Mouse (Mus musculus): ENCODE data around the gene Gramd1b.

Gene Gramd1b

DNA sequence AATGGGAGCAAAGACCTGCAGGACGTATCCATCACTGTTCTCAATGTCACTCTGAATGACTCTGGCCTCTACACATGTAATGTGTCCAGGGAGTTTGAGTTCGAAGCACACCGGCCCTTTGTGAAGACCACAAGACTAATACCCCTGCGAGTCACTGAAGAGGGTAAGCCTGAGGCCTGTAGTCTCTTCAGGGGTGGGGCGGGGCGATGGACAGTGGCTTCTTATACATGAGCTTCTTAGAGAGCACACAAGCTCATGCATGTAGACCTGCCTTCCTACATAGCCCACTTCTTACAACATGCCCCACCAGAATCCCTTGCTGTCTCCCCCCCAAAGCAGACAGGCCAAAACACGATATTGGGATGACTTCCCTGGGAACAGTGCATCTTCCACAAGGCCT lies 251.7 kb downstream of the Gramd1b start:
- in situ Hi-C loops (cut with MboI; ENCODE audit: low sequenced_read_pairs), result no loop called here

DNA sequence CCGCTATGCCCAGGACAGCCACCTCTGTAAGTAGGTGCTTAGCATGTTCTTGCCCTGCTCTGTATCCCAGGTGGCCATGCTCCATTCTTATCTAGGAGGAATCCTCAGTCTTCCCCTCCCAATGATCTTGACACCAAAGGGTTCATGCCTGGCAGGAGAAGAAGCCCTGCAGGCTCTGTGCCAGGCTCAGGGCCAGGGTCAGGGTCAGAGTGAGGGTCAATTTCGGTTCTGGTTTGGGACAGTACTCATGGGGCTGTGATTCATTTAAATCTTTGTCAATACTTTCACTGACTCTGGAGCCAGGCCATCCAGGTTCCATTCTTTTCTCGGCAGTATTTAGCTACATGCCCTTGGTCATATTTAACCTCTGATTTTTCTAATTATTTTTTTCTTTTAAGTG lies 253.5 kb downstream of the Gramd1b start:
- in situ Hi-C loops (cut with MboI; ENCODE audit: low sequenced_read_pairs), result no loop called here

DNA sequence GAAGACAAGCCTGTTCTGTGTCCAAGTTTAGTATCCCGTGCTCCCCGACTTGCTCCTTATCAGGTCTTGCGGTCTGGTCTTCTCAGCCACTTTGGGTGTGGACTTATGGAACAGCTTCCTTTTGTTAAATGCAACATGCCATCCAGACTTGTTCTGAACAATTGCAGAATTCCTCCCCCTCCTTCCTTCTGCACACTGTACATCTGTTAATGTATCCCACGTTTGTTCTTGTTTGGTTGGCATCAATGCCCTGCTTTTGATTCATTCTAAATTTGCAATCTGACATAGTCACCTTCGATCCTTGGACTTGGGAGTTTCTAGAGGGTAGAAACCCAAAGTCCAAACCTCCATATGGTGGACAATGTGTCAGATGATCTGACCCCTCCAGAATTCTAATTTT lies 255.3 kb downstream of the Gramd1b start:
- in situ Hi-C loops (cut with MboI; ENCODE audit: low sequenced_read_pairs), result no loop called here

DNA sequence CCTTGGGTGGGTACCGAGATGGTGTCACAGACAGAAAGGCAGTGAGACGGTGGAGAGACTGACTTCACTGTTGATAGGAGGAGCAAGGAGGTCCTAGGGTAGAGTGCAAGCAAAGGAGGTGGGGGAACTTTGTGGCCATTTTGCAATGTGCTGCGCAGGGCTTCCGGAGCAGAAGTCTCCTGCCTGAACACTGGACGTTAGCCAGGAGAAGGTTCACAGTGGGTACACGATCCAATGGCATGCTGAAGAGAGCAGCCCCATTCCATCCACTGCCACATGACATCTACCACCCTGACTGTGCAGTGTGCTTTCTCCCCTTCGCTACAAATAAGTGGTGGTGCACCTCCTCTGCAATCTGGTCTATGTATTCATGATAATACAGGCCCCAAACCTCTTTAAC lies 258.4 kb downstream of the Gramd1b start:
- in situ Hi-C loops (cut with MboI; ENCODE audit: low sequenced_read_pairs), result no loop called here

DNA sequence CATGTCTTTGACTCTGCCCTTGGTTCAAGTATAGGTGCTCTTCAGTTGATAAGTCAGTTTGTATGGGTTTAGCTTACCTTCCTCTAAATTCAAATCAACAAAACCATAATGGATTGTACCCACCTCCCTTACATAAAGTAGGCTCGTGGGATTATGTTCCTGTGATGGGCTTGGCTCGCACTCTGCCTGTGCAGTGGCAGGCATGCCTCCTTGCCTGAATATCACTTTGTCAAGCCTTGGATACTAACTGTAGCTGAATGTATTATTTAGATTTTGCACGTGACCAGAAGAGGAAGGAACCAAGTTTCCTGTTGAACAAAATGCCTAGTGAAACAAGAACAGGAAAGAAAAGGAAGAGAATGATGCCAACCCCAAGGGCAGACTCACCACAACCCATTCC lies 260.1 kb downstream of the Gramd1b start:
- in situ Hi-C loops (cut with MboI; ENCODE audit: low sequenced_read_pairs), result no loop called here

DNA sequence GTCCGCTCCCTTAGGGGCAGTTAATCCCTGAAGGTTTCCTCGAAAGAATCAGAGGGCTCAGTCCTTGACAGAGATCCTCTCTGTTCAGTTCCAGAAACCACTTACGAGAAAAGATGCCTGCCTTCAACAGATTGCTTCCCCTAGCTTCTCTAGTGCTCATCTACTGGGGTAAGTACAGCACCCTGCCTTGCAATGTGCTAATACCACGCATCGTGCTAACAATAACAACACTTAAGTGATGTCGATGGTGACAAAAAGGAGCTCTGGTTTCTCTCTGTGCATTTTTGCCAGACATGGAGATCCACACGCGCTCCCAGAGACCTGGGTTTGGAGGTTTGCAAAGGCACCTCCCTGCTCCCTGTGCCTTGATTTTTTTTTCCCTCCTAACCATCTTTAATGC lies 261.3 kb downstream of the Gramd1b start:
- in situ Hi-C loops (cut with MboI; ENCODE audit: low sequenced_read_pairs), result no loop called here

DNA sequence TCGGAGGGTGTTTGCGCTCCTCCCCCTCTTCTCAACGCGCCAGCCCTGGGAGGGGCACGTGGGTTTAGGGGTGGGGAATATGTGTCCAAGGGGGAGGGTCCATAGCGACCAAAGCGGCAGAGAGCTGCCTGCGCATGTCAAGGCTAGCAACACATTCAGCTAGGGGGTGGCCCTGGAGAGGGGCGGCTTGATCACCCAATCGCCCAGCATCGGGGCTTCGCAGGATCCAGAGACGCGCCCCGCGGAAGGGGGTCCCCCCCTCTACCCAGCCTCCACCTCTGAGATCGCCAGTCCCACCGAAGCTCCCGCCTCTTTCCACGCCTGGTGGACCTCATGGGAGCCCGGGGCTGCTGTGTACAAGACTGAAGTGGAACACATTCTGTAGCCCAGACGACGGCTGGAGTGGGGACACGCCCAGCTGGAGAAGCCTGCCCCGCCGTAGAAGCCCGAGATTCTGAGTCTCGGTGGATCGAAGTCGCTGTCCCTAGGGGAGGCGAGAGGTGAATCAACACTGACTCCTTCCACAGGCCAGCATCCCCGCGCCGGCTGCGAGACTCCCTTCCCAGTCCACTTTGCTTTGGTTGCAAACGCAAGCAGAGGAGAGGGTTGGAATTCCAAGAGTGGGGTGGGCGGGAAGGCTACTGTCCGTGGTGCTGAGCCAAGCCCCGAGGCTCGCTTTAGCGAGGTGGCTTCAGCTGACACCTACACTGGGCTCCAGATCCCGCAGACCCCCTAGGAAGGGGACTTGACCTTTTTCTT lies 261.9 kb downstream of the Gramd1b start, which contains the start of gene Scn3b:
Gene Scn3b (plus strand): TSS at position 115 of the 759 bp plus-strand sequence.
- in situ Hi-C loops (cut with MboI; ENCODE audit: low sequenced_read_pairs), result no loop called here

DNA sequence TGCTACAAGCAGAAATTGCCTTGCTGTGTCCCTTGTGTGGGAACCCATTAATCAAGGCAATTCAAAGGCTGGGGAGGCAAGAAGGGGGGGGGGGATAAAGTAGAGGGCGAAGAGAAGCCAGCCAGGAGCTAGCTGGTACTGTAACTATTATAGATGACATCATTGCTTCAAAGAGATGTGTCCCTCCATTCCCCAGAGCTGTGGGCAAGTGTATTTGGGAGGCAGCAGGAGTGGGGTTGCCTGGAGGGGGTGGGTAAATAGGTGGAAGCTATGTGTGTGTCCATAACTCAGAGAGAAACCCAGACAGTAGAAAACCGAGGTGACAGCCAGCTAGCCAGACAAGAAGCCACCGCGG lies 262.5 kb downstream of the Gramd1b start:
- in situ Hi-C loops (cut with MboI; ENCODE audit: low sequenced_read_pairs), result no loop called here

DNA sequence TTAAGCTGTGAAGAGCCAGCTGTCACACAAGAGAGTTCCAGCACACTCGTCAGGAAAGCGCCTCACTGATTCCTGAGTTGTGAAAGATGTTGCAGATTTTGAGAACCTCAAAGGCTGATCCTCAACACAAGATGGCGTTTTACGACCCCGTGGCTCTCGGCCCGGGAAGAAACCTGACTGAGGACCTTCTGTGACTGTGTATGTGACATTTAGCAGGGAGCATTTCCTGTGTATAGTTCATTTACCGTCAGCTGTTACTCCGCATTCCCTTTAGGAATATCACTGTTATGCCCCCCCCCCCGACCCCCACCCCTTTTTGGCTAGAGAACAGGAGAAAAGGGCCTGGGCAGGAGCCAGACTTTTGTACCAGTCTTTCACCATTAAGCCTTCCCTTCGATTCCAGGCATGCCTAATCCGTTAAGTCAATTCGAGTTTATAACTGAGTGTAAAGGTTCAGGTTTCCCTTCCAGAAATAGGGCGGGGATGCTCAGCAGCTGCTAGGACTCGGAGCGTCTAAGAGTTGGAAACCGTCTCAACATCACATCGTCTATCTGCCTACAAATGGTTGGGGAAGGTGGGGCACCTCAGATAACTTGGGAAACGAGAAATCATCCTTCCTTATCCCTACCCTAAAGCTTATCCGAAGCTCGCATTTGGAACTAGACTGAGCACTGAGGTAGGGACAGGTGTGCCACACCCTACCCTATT lies 263.0 kb downstream of the Gramd1b start:
- in situ Hi-C loops (cut with MboI; ENCODE audit: low sequenced_read_pairs), result no loop called here

DNA sequence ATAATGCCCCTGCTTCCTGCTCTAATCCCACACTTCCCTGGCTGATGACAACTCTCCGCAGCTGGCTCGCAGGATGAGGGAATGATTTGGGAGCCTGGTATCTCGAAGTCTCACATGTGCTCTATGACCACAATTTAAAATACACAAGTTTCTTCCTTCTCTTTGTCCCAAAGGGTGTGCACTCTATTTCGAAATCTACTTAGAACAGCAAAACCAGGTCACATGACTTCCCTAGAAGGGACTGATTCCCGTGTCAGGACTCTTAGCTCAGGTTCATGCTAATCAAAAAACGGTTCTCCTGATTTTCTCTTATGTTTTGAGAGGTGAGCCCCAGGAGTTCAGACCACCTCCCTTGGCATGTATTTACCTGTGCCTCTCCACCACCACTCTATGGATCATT lies 267.3 kb downstream of the Gramd1b start:
- in situ Hi-C loops (cut with MboI; ENCODE audit: low sequenced_read_pairs), result no loop called here

DNA sequence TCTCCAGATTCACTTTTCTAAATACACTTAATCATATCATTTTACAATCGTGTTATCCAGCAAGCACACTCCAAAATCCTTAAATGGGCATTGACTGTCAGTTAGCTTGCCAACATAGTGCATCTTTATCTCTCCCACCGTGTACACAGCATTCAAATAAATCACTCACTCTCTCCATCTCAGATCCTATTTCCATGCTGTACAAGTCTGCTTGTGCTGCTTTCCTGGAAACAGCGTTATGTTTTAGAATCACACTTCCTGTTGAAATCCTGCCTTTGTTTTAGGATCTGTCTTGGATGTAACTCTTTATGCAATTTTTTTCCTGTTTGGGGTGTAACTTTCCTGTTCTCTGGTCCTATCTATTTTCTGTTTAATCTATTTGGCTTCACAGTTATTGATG lies 278.7 kb downstream of the Gramd1b start:
- in situ Hi-C loops (cut with MboI; ENCODE audit: low sequenced_read_pairs), result no loop called here

DNA sequence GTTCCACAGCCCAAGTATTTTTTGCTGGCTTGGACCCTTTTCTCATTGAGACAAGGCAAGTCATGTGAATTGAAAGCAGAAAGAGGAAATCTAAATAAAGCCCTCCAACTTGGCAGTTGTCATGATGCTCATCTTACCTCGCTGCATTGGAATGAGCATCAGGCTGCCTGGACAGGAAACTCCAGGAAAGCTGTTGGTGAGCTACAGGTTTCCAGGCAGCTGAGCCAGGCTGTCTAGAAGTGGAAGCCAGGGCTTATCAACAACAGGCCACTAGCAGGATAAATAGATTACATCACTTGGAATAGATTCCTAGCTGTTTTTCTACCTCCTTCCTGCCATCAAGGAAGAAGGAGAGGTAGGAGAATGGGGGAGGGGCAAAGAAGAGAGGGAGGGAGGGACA lies 282.1 kb downstream of the Gramd1b start:
- in situ Hi-C loops (cut with MboI; ENCODE audit: low sequenced_read_pairs), result no loop called here

DNA sequence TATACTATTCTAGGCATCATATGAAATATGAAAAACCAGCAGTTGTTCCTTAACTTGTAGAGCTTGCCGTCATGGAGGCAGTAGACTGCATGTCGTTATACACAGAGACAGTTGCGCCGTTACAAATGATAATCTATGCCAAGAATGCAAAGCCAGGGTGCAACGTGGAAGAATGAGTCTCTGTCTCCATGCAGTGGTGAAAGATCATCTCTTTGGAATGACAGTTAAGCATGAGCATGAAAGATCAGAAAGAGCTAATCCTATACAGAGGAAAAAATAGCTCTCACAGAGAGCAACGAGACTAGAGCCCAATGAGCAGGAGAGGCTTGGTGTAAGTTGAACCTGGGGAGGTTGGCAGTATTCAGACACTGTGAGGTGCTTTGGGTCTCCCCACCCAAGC lies 284.5 kb downstream of the Gramd1b start:
- in situ Hi-C loops (cut with MboI; ENCODE audit: low sequenced_read_pairs), result no loop called here

DNA sequence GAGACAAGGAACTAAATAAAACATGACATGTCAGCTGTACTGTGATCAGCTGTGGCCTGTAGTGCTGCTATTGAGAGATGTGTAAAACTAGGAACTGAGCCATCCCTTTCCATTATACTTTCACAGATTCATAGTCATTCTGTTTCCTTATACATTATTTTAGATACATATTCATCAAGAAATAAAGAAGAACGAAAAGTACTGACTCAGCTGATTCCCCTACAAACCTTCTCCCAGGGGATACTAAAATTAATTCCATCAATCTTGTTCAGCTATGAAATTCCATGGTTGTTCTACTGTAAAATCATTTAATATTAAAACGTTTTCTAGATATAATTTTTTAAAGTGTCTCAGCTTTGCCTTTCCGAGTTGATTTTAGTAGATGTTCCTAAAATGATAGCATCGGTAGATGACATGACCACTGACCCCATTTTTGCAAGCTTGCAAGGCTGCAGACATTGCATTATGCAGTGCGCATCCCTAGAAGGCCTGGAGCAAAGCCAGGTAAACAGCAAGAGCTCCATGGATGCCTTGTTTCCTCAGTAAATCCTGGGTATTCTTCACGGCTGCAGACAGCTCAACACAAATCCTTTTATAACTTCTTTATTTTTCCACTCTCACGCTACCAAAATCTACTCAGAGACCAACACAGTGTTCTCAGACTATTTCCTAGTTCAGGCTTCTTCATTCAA lies 285.1 kb downstream of the Gramd1b start:
- in situ Hi-C loops (cut with MboI; ENCODE audit: low sequenced_read_pairs), result no loop called here

DNA sequence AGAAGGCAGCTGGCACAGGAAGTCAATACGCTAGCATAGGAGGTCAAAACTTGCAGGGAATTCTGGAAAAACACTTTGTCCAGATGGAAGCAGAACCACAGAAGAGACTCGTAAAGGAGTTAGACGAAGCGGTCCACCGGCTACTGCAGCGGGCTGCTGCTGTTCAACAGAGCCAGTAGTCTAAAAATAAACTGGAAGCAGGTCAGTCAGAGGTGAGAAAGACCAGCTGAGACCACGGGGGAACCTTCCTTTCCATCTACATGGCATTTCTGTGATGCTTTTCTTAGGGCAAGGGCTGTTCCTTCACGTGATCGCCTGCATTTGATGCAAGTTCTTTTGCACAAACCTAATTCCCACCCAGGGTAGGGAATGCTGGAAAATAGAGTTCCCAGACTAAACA lies 285.7 kb downstream of the Gramd1b start:
- in situ Hi-C loops (cut with MboI; ENCODE audit: low sequenced_read_pairs), result no loop called here
